Mouse (Mus musculus) gastrocnemius, postnatal 36 days (tissue): ENCODE results near the gene Tecpr2. TPM values are rescaled to one million over a fixed set of nuclear protein-coding genes. Genes with fewer than 3 reads are reported as not detected.

Source experiments
- DNase-seq, 2 experiments: peaks; one replicate each; pipeline ENCODE4 v3.0.0; 2022
- intact Hi-C: fragments of 180-260 bp; cut with DNase I; formaldehyde crosslinking; loops from one replicate; pipeline ENCODE4 v1.15.1; 2025
- total RNA-seq, 2 experiments: library from RNA; stranded (reverse); gene quantifications; 2 replicates each; pipeline ENCODE4 v1.2.3; 2021

The Tecpr2 gene
- total RNA-seq, 2 experiments from 2014 or later = 1.9 to 2.1 TPM

GRCm38 (mm10) chr12:110993226-110993625 is 104.2 kb downstream of the Tecpr2 start:
- no peak for DNase-seq
- intact Hi-C loops = loop anchor here (5.0 kb wide), 1 partner anchor 106 kb away; the partner anchor contains the start of genes Cinp and Tecpr2

GRCm38 (mm10) chr12:110994666-110995065 is 105.6 kb downstream of the Tecpr2 start:
- DNase-seq = no peak
- intact Hi-C loops = loop anchor here (5.0 kb wide), 1 partner anchor 107 kb away; the partner anchor contains the start of genes Cinp and Tecpr2

- intact Hi-C loops = no loop called here
- DNase-seq = no peak
These were observed 109.0 kb downstream of the Tecpr2 start for GRCm38 (mm10) chr12:110998092-110998491.

DNA sequence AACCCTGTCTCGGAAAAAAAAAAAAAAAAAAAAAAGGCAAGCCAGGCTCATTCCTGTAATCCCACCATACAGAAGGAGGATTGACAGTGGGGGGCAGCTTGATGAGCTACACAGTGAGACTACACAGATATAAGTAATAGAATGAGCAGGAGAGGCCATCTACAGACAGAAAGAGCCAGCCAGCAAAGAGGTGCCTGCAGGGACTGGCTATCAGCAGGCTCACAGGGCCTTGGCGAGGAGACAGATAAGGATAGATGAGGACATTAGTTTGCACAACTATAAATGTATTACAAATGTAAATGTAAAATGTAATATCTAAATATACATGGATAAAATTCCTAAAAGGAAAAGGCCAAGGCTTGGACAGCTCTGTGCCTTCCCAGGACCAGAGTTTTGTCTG is 110.8 kb downstream of the Tecpr2 start:
- DNase-seq = no peak
- intact Hi-C loops = no loop called here

- no peak for DNase-seq
- intact Hi-C loops = no loop called here
These were observed 111.9 kb downstream of the Tecpr2 start for GRCm38 (mm10) chr12:111000956-111001355.

- no peak for DNase-seq
- intact Hi-C loops = no loop called here
These were observed 115.1 kb downstream of the Tecpr2 start for GRCm38 (mm10) chr12:111004142-111004541.

DNA sequence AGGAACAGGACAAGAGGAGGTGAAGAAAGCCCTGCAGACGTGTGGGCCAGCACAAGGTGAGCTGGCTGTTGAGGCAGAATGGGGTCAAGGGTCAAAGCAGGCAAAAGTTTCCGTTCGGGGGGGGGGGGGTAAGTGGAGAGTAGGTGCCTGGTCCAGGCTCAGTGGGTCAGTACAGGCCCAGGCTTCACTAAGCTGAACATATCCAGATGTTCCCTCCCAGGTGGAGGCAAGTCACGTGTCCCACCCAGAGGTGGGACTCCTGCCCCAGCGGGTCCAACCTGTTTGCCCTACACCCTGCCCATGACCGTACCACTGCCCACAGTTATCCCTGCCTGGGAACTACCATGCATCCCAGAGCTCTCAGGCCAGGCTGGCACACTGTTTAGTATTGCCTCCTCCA is 116.7 kb downstream of the Tecpr2 start:
- intact Hi-C loops = no loop called here
- no peak for DNase-seq

DNA sequence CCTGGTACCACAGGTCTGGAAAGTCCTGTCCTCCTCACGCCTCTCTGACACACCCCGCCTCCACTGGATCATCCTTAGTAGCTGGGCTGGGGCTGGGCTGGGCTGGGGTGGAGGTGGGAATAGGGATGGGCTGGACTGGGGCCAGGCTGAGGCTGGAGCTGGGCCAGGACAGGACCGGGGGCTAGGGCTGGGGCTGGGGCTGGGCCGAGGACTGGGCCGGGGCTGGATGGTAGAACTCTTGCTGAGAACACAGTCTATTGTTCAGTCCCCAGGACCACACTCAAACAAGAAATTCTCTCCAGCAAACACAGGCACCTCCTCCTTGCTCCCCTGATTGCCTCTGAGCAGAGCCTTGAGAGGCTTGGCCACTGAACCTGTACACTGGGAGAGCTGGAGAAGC is 117.3 kb downstream of the Tecpr2 start:
- intact Hi-C loops = no loop called here
- DNase-seq = no peak

- no peak for DNase-seq
- intact Hi-C loops = no loop called here
These were observed 118.4 kb downstream of the Tecpr2 start for GRCm38 (mm10) chr12:111007134-111008103.

DNA sequence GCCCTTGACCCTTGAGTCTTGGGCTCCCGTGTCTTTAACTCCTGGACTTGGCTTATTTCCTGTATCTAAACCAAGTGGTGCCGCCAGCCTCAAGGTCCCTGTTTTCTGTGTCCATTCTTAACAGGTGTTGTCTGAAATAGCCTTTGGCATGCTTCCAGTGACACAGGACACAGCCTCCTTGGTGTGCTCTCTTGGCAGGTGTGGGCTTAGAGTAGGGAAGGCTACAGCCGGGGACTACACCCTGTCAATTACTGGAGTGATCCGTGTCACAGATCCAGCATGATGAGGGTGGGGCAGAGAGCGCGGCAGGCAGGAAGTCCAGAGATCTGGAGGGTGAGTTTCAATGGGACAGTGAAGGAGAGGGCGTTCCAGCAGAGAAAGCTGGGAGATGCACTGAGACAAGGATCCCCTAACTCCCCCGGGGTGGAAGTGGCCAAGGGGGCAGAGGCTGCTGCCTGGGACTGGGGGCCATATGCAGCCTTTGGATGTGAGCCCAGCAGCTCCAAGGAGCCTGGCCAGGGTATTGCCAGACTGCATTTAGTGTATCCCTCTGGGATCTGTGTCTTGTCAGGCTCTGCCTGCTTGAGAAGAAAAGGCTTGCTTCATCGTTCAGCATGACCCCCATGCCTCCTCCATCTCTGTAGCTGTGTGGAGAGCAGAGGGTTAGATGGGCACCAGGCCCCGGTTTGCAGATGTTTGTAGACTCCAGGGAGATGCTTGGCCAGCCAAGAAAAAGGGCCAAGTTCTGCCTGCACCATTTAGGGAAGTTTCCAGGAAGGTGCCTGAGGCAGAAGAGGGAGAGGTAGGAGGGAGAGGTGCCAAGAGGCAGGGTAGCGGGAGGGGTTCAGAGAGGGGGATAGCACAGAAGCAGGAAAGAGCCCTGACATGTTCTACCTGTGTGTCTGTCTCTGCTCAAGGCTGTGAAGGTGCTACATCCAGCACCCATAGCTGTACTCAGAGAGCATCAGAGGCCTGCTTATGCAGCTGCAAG is 119.7 kb downstream of the Tecpr2 start:
- intact Hi-C loops = no loop called here
- no peak for DNase-seq

GRCm38 (mm10) chr12:111009615-111010257 is 120.7 kb downstream of the Tecpr2 start:
- DNase-seq = no peak
- intact Hi-C loops = no loop called here

DNA sequence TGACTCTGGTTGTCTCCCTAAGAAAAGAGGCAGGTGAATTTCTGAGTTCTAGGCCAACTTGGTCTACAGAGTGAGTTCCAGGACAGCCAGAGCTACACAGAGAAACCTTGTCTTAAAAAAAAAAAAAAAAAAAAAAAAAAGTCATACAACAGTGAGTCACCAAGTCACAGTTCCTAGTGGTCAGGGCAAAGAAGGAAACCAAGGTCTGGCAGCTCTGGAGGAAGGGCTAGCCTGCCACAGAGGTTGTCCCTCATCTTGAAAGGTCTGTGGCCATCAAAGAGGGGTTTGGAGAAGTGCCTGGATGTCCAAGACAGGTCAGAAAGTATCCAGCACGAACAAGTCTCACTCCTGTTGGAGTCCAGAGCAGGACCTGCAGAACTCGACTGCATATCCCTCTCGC is 127.7 kb downstream of the Tecpr2 start:
- intact Hi-C loops = no loop called here
- DNase-seq = no peak

GRCm38 (mm10) chr12:111018068-111018467 is 129.0 kb downstream of the Tecpr2 start:
- no peak for DNase-seq
- intact Hi-C loops = no loop called here

GRCm38 (mm10) chr12:111019086-111019485 is 130.0 kb downstream of the Tecpr2 start:
- intact Hi-C loops = no loop called here
- DNase-seq = no peak

DNA sequence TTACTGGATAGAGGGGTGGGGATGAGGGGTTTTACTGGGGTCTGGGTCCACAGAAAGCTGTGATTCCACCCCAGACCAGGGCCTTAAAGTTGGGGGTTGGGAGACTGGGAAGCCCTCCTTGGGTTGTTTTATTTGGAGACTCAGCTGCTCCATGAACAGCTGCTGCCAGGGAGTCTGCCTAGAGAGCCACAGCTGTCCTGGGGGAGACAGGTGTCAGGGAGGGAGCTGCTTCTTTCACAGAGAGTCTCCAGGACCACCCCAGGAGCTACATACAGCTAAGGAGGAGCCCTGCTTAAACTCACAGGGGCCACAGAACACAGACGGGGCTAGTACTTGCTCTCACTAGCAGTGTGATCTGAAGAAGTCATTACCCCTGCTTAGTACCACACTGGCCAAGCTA is 132.1 kb downstream of the Tecpr2 start:
- no peak for DNase-seq
- intact Hi-C loops = no loop called here

DNA sequence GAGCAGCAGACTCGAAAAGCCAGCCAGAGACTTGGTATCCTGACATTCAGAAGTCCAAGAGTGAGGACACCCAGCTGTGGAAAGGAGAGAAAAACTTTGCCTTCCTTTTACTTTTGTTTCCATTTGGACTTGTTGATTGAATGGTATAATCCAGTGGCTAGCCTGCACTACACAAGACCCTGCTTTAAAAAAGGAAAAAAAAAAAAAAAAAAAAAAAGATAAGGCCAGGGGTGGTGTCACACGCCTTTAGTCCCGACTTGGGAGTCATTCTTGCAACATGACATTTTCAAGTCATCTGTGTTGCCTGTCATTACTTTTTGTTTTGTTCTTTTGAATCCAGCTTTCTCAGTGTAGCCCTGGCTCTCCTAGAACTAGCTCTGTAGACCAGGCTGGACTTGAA is 132.5 kb downstream of the Tecpr2 start:
- no peak for DNase-seq
- intact Hi-C loops = no loop called here
